Mouse (Mus musculus): Measurements from ENCODE around the gene Gm49776. TPM values are rescaled to one million over a fixed set of nuclear protein-coding genes. Genes with fewer than 3 reads are reported as not detected.
"Not testable (repeated sequence)": the region's sequence is repeated elsewhere in the genome, so short reads cannot be mapped to it uniquely, and the experiment has no call there.

Gene Gm49776
- polyA plus RNA-seq (2012; fragmentation: generic; extraction: Trizol) = 0.46 TPM
- long read RNA-seq, experiment 1 = 0 reads
- long read RNA-seq, experiment 2 = 0 reads

DNA sequence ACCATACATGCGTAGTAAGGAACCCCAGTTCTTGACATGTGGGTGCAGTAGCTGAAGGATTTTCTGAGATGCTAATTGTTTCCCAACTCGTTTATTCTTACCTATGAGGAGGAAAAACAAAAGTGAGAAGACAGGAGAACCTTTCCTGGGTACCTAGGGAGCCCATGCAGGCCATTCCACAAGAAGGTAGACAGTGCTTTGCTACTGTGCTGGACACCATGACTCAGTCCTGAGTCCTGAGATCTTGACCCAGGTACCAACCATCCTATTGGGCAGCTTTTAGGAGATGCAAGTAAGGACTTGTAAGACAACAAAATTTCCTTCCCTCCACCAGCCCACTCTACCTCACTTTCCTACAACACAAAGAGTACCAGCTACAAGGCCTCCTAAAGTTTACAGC lies at the start of gene Gm49776:
Gm49776 (minus strand) TSS at position 101 of the 400 bp plus-strand sequence.
- Histone ChIP-seq H3K27me3 (ENCODE audit: control insufficient read depth, insufficient read depth, insufficient read length) (no peaks in the 10 kb centered on the region), H3K4me3 (ENCODE audit: insufficient read depth, poor library complexity, severe bottlenecking) (no peak within 1 kb of the TSS), H3K79me2 (ENCODE audit: control insufficient read depth, insufficient read depth) (peaks cover 20% of the 10 kb centered on the region), H3K36me3 (ENCODE audit: control insufficient read depth, insufficient read depth) (peaks cover 96% of the 10 kb centered on the region), H3K79me3 (ENCODE audit: low read depth) (peaks cover 13% of the 10 kb centered on the region), H3ac (ENCODE audit: control insufficient read depth, insufficient read length, low read depth) (no peak within 1 kb of the TSS)
- TF ChIP-seq FOSL1 (IDR thresholded peaks at IDR 0.05; ENCODE audit: insufficient read depth, low read length, poor library complexity, severe bottlenecking) (no peak), USF1 (IDR thresholded peaks at IDR 0.05; ENCODE audit: low read depth) (no peak), CEBPB (IDR thresholded peaks at IDR 0.05; ENCODE audit: low read depth) (no peak), MYOD1 (IDR thresholded peaks at IDR 0.05; ENCODE audit: control insufficient read depth, insufficient read length, low read depth) (no peak), CTCF (IDR thresholded peaks at IDR 0.05; ENCODE audit: control insufficient read depth, insufficient read depth, insufficient read length) (no peak), MYOG (IDR thresholded peaks at IDR 0.05; ENCODE audit: control insufficient read depth, extremely low read depth, insufficient read length) (no peak), MAX (IDR thresholded peaks at IDR 0.05) (no peak)

GRCm38 (mm10) chr16:18289614-18290013 lies 31.5 kb upstream of the Gm49776 start:
- not testable (repeated sequence) for H3ac ChIP-seq (ENCODE audit: control insufficient read depth, insufficient read length, low read depth); H3K27me3 ChIP-seq (ENCODE audit: control insufficient read depth, insufficient read depth, insufficient read length)
- peaks cover 40% of the 10 kb centered on the region for H3K79me3 ChIP-seq (ENCODE audit: low read depth)
- peaks cover 43% of the 10 kb centered on the region for H3K79me2 ChIP-seq (ENCODE audit: control insufficient read depth, insufficient read depth)
- peaks cover 21% of the 10 kb centered on the region for H3K36me3 ChIP-seq (ENCODE audit: control insufficient read depth, insufficient read depth)
- H3K4me3 ChIP-seq (ENCODE audit: insufficient read depth, poor library complexity, severe bottlenecking) = peak overlapping the region; percentile 14

DNA sequence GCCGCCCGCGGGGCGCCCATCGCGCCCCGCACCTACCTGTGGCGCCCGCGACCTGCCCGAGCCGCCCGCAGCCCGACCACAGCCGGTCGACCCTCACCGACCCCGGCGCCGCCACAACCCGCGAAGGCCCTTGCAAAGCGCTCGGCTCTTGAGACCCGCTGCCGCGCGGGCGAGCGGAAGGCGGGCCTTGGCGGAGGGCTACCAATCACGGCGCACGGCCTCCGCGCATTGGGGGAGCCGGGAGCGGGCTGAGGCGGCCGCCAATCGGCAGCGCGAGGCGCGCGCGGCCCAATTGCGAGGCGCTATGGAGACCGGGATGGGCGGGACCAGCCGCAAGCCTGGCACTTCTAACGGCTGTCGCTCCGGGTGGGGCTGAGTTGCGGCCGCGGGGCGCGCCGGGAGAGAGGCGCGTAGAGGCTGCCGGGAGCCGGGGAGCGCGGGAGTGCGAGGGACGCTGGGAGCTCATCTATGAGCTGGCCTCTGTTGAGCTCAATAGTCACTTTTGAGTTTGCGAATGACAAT lies 31.0 kb upstream of the Gm49776 start, which contains the start of gene Dgcr8:
Dgcr8 (minus strand) TSS at position 180 of the 522 bp plus-strand sequence.
- H3K27me3 ChIP-seq (ENCODE audit: control insufficient read depth, insufficient read depth, insufficient read length) = no peaks in the 10 kb centered on the region
- H3K79me2 ChIP-seq (ENCODE audit: control insufficient read depth, insufficient read depth) = peaks cover 48% of the 10 kb centered on the region
- peaks cover 45% of the 10 kb centered on the region for H3K79me3 ChIP-seq (ENCODE audit: low read depth)
- H3K4me3 ChIP-seq (ENCODE audit: insufficient read depth, poor library complexity, severe bottlenecking) = peak within 1 kb of the TSS; percentile 87
- peaks cover 26% of the 10 kb centered on the region for H3K36me3 ChIP-seq (ENCODE audit: control insufficient read depth, insufficient read depth)
- TF ChIP-seq MYOG (IDR thresholded peaks at IDR 0.05; ENCODE audit: control insufficient read depth, extremely low read depth, insufficient read length) = no peak
- TF ChIP-seq FOSL1 (IDR thresholded peaks at IDR 0.05; ENCODE audit: insufficient read depth, low read length, poor library complexity, severe bottlenecking) = no peak
- no peak for TF ChIP-seq MYOD1 (IDR thresholded peaks at IDR 0.05; ENCODE audit: control insufficient read depth, insufficient read length, low read depth)
- TF ChIP-seq MAX (IDR thresholded peaks at IDR 0.05) = no peak
- no peak for TF ChIP-seq USF1 (IDR thresholded peaks at IDR 0.05; ENCODE audit: low read depth)
- TF ChIP-seq CTCF (IDR thresholded peaks at IDR 0.05; ENCODE audit: control insufficient read depth, insufficient read depth, insufficient read length) = no peak
- TF ChIP-seq CEBPB (IDR thresholded peaks at IDR 0.05; ENCODE audit: low read depth) = no peak
- H3ac ChIP-seq (ENCODE audit: control insufficient read depth, insufficient read length, low read depth) = peak within 1 kb of the TSS; percentile 87

GRCm38 (mm10) chr16:18288581-18289061 lies 30.5 kb upstream of the Gm49776 start:
- Histone ChIP-seq H3K4me3 (ENCODE audit: insufficient read depth, poor library complexity, severe bottlenecking) (peak overlapping the region; percentile 87), H3K79me2 (ENCODE audit: control insufficient read depth, insufficient read depth) (peaks cover 53% of the 10 kb centered on the region), H3ac (ENCODE audit: control insufficient read depth, insufficient read length, low read depth) (peak overlapping the region; percentile 87), H3K36me3 (ENCODE audit: control insufficient read depth, insufficient read depth) (peaks cover 31% of the 10 kb centered on the region), H3K79me3 (ENCODE audit: low read depth) (peaks cover 46% of the 10 kb centered on the region), H3K27me3 (ENCODE audit: control insufficient read depth, insufficient read depth, insufficient read length) (no peaks in the 10 kb centered on the region)
- TF ChIP-seq MYOD1 (IDR thresholded peaks at IDR 0.05; ENCODE audit: control insufficient read depth, insufficient read length, low read depth) (no peak), CEBPB (IDR thresholded peaks at IDR 0.05; ENCODE audit: low read depth) (no peak), USF1 (IDR thresholded peaks at IDR 0.05; ENCODE audit: low read depth) (no peak), CTCF (IDR thresholded peaks at IDR 0.05; ENCODE audit: control insufficient read depth, insufficient read depth, insufficient read length) (no peak), MYOG (IDR thresholded peaks at IDR 0.05; ENCODE audit: control insufficient read depth, extremely low read depth, insufficient read length) (no peak), MAX (IDR thresholded peaks at IDR 0.05) (no peak), FOSL1 (IDR thresholded peaks at IDR 0.05; ENCODE audit: insufficient read depth, low read length, poor library complexity, severe bottlenecking) (no peak)

- Histone ChIP-seq H3K27me3 (ENCODE audit: control insufficient read depth, insufficient read depth, insufficient read length) (no peaks in the 10 kb centered on the region), H3K36me3 (ENCODE audit: control insufficient read depth, insufficient read depth) (peaks cover 36% of the 10 kb centered on the region), H3ac (ENCODE audit: control insufficient read depth, insufficient read length, low read depth) (peak overlapping the region; percentile 87), H3K4me3 (ENCODE audit: insufficient read depth, poor library complexity, severe bottlenecking) (peak overlapping the region; percentile 87), H3K79me2 (ENCODE audit: control insufficient read depth, insufficient read depth) (peaks cover 57% of the 10 kb centered on the region), H3K79me3 (ENCODE audit: low read depth) (peaks cover 46% of the 10 kb centered on the region)
- TF ChIP-seq CTCF (IDR thresholded peaks at IDR 0.05; ENCODE audit: control insufficient read depth, insufficient read depth, insufficient read length) = no peak
- TF ChIP-seq MYOD1 (IDR thresholded peaks at IDR 0.05; ENCODE audit: control insufficient read depth, insufficient read length, low read depth) = no peak
- TF ChIP-seq CEBPB (IDR thresholded peaks at IDR 0.05; ENCODE audit: low read depth) = no peak
- no peak for TF ChIP-seq MAX (IDR thresholded peaks at IDR 0.05)
- no peak for TF ChIP-seq MYOG (IDR thresholded peaks at IDR 0.05; ENCODE audit: control insufficient read depth, extremely low read depth, insufficient read length)
- no peak for TF ChIP-seq USF1 (IDR thresholded peaks at IDR 0.05; ENCODE audit: low read depth)
- no peak for TF ChIP-seq FOSL1 (IDR thresholded peaks at IDR 0.05; ENCODE audit: insufficient read depth, low read length, poor library complexity, severe bottlenecking)
These were observed 30.0 kb upstream of the Gm49776 start for GRCm38 (mm10) chr16:18288166-18288565.

- peaks cover 37% of the 10 kb centered on the region for H3K79me2 ChIP-seq (ENCODE audit: control insufficient read depth, insufficient read depth)
- no peak overlapping the region for H3K4me3 ChIP-seq (ENCODE audit: insufficient read depth, poor library complexity, severe bottlenecking)
- H3K27me3 ChIP-seq (ENCODE audit: control insufficient read depth, insufficient read depth, insufficient read length) = no peaks in the 10 kb centered on the region
- H3ac ChIP-seq (ENCODE audit: control insufficient read depth, insufficient read length, low read depth) = no peak overlapping the region
- H3K79me3 ChIP-seq (ENCODE audit: low read depth) = peaks cover 30% of the 10 kb centered on the region
- peaks cover 94% of the 10 kb centered on the region for H3K36me3 ChIP-seq (ENCODE audit: control insufficient read depth, insufficient read depth)
- TF ChIP-seq FOSL1 (IDR thresholded peaks at IDR 0.05; ENCODE audit: insufficient read depth, low read length, poor library complexity, severe bottlenecking) = no peak
- TF ChIP-seq MAX (IDR thresholded peaks at IDR 0.05) = no peak
- no peak for TF ChIP-seq CEBPB (IDR thresholded peaks at IDR 0.05; ENCODE audit: low read depth)
- TF ChIP-seq USF1 (IDR thresholded peaks at IDR 0.05; ENCODE audit: low read depth) = no peak
- no peak for TF ChIP-seq MYOG (IDR thresholded peaks at IDR 0.05; ENCODE audit: control insufficient read depth, extremely low read depth, insufficient read length)
- no peak for TF ChIP-seq MYOD1 (IDR thresholded peaks at IDR 0.05; ENCODE audit: control insufficient read depth, insufficient read length, low read depth)
- no peak for TF ChIP-seq CTCF (IDR thresholded peaks at IDR 0.05; ENCODE audit: control insufficient read depth, insufficient read depth, insufficient read length)
These were observed 17.0 kb upstream of the Gm49776 start for GRCm38 (mm10) chr16:18275166-18275565.

Measured in C2C12 (cell line).